Mouse (Mus musculus): Measurements from ENCODE around the gene Armc7.

GRCm38 (mm10) chr11:115534759-115535371, 59.4 kb downstream of the Armc7 start:
- TF ChIP-seq EP300 (IDR thresholded peaks at IDR 0.05; ENCODE audit: insufficient read depth, low read depth, low read length) (no peak), CTCF (IDR thresholded peaks at IDR 0.05; ENCODE audit: low read depth, low read length) (no peak)

All from ES-Bruce4 (cell line).